Mouse (Mus musculus) heart, embryonic 16.5 days (tissue): ENCODE measurements around the gene Trim27. TPM values are rescaled to one million over a fixed set of nuclear protein-coding genes. Genes with fewer than 3 reads are reported as not detected.

Source experiments
- ATAC-seq: fragments of 200-750 bp; cut with Nextera tagmentation; replicated peaks from 2 replicates; pipeline ENCODE4 v1.8.0; 2017; ENCODE audit warnings: moderate number of reproducible peaks; ENCODE audit not compliant: insufficient read depth, low FRiP score; ENCODE audit errors: extremely low read depth
- H3K27ac ChIP-seq: fragments of 300-500 bp; sonication (generic); 2 replicates; pipeline ENCODE4 v1.5.1; 2014; ENCODE audit warnings: mild to moderate bottlenecking, low read length, control low read depth, moderate library complexity
- H3K27me3 ChIP-seq: fragments of 300-500 bp; sonication (generic); 2 replicates; pipeline ENCODE4 v1.6.1; 2014; ENCODE audit warnings: low read length, mixed read lengths; ENCODE audit not compliant: control insufficient read depth, insufficient read depth
- H3K36me3 ChIP-seq: fragments of 300-500 bp; sonication (generic); 2 replicates; pipeline ENCODE4 v1.6.1; 2014; ENCODE audit not compliant: control insufficient read depth, insufficient read depth
- H3K4me1 ChIP-seq: fragments of 300-500 bp; sonication (generic); 2 replicates; pipeline ENCODE4 v1.6.1; 2014; ENCODE audit warnings: low read length, mixed read lengths; ENCODE audit not compliant: control insufficient read depth, insufficient read depth
- H3K4me2 ChIP-seq: fragments of 300-500 bp; sonication (generic); 2 replicates; pipeline ENCODE4 v1.6.1; 2014; ENCODE audit warnings: low read depth, mild to moderate bottlenecking, control low read depth, low read length
- H3K4me3 ChIP-seq: fragments of 300-500 bp; sonication (generic); 2 replicates; pipeline ENCODE4 v1.5.1; 2014; ENCODE audit warnings: mild to moderate bottlenecking, control low read depth, low read length
- H3K9ac ChIP-seq: fragments of 300-500 bp; sonication (generic); 2 replicates; pipeline ENCODE4 v1.6.1; 2014; ENCODE audit warnings: low read length, control low read depth
- H3K9me3 ChIP-seq: fragments of 300-500 bp; sonication (generic); replicated peaks from 2 replicates; pipeline ENCODE4 v1.6.1; 2016; ENCODE audit warnings: low read length; ENCODE audit not compliant: control insufficient read depth
- WGBS: fragments of 180-500 bp; shearing (Covaris S2); extraction: QIAGEN DNeasy Blood & Tissue Kit; methylation state at CpG from one replicate; pipeline ENCODE4 v1.1.7; 2014; 5-methylcytosine and 5-hydroxymethylcytosine counted together
- polyA plus RNA-seq: library from polyadenylated mRNA; unstranded; fragments of >200 nt; fragmentation: Nextera tagmentation; extraction: Ambion mirVana; gene quantifications from 2 replicates; pipeline ENCODE4 v1.2.1, GENCODE M21; 2015

The Trim27 gene
- polyA plus RNA-seq, 1 experiment from 2014 or later: 72.8 TPM

GRCm38 (mm10) chr13:21240788-21241187 lies 61.5 kb downstream of the Trim27 start:
- no peak overlapping the region for H3K4me2 ChIP-seq
- H3K4me1 ChIP-seq: 0 out of 2 replicates have a peak, but pooled peaks cover 5% of the 10 kb centered on the region
- ATAC-seq: no peak

GRCm38 (mm10) chr13:21242408-21243125 lies 63.3 kb downstream of the Trim27 start:
- Histone ChIP-seq H3K27me3 (no peaks in the 10 kb centered on the region), H3K4me2 (peak overlapping the region; percentile 64), H3K4me3 (peak overlapping the region; percentile 29), H3K27ac (no peak overlapping the region), H3K4me1 (0 out of 2 replicates have a peak, but pooled peaks cover 5% of the 10 kb centered on the region), H3K9ac (no peak overlapping the region), H3K36me3 (no peaks in the 10 kb centered on the region), H3K9me3 (peaks cover 5% of the 10 kb centered on the region; the same call in 1 of the 2 replicates)
- ATAC-seq: no peak
- 8% methylated on average over 16 of the region's 16 CpGs for WGBS

More at GRCm38 (mm10) chr13:21240788-21241187, 61.5 kb downstream of the Trim27 start:
- H3K4me3 ChIP-seq: no peak overlapping the region
- no peaks in the 10 kb centered on the region for H3K36me3 ChIP-seq
- 17% methylated on average over 7 of the region's 7 CpGs for WGBS
- H3K27me3 ChIP-seq: no peaks in the 10 kb centered on the region
- H3K27ac ChIP-seq: no peak overlapping the region
- H3K9me3 ChIP-seq: peaks cover 5% of the 10 kb centered on the region; the same call in 1 of the 2 replicates
- H3K9ac ChIP-seq: no peak overlapping the region

- Histone ChIP-seq H3K4me3 (peak overlapping the region; percentile 29), H3K36me3 (no peaks in the 10 kb centered on the region), H3K9me3 (peaks cover 5% of the 10 kb centered on the region; the same call in 1 of the 2 replicates), H3K4me2 (peak overlapping the region; percentile 64), H3K27me3 (no peaks in the 10 kb centered on the region), H3K9ac (no peak overlapping the region), H3K4me1 (0 out of 2 replicates have a peak, but pooled peaks cover 5% of the 10 kb centered on the region), H3K27ac (no peak overlapping the region)
- ATAC-seq: no peak
- 18% methylated on average over 13 of the region's 13 CpGs for WGBS
Observed at GRCm38 (mm10) chr13:21243196-21243595, 64.0 kb downstream of the Trim27 start.

GRCm38 (mm10) chr13:21244089-21244488 lies 64.8 kb downstream of the Trim27 start:
- Histone ChIP-seq H3K27ac (no peak overlapping the region), H3K9ac (no peak overlapping the region), H3K4me1 (0 out of 2 replicates have a peak, but pooled peaks cover 5% of the 10 kb centered on the region), H3K4me2 (no peak overlapping the region), H3K27me3 (no peaks in the 10 kb centered on the region), H3K4me3 (no peak overlapping the region), H3K9me3 (peaks cover 2% of the 10 kb centered on the region; the same call in 1 of the 2 replicates), H3K36me3 (no peaks in the 10 kb centered on the region)
- no peak for ATAC-seq
- WGBS: 79% methylated on average over 5 of the region's 5 CpGs

Other genes starting within 250 kb of the Trim27 start
- gene Olfr1370, start 104.5 kb upstream of the Trim27 start, polyA plus RNA-seq: not detected in 2 replicates
- 0.04 TPM in 1 of 2 replicates, not detected in the other for gene Olfr1369-ps1, start 68.0 kb upstream of the Trim27 start, polyA plus RNA-seq
- gene Olfr263, start 49.8 kb upstream of the Trim27 start, polyA plus RNA-seq: not detected in 2 replicates
- gene Olfr1368, start 33.6 kb upstream of the Trim27 start, polyA plus RNA-seq: not detected in 2 replicates
- gene Gpx5, start 113.3 kb downstream of the Trim27 start, polyA plus RNA-seq: not detected in 2 replicates
- 0.21 TPM in 1 of 2 replicates, not detected in the other for gene Gpx6, start 132.7 kb downstream of the Trim27 start, polyA plus RNA-seq
- not detected in 2 replicates for gene Olfr1367, start 167.5 kb downstream of the Trim27 start, polyA plus RNA-seq
- gene Zscan12, start 183.4 kb downstream of the Trim27 start, polyA plus RNA-seq: 7.2 and 9.1 TPM in 2 replicates
- gene Zkscan3, start 223.3 kb downstream of the Trim27 start, polyA plus RNA-seq: 70.4 and 73.1 TPM in 2 replicates